Mouse (Mus musculus) urinary bladder, postnatal 25 days (tissue): ENCODE data around the gene Gm11758.
"Not testable (repeated sequence)": the region's sequence is repeated elsewhere in the genome, so short reads cannot be mapped to it uniquely, and the experiment has no call there.

Experiments used
- DNase-seq: peaks from one replicate; pipeline ENCODE4 v3.0.0; 2022; ENCODE audit warnings: low spot score

Gene Gm11758

DNA sequence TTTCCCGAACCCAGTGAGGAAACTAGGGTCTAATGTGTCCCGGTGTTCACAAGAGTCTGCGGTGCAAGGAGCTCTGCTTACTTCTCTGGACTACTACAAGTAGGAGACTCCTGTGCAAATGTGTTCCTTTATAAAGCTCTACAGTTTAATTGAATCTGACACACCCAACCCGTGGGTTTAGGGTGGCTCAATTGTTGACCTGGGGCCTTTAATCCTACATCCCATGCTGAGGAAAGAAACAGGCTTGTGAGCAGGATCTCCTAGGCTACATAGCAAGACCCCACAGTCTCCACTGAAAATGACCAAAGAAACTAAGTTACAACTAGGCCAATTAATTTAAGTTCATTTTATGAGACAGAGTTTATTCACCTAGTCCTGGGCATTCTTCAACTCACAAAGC is at the start of gene Gm11758:
Gene Gm11758, minus strand, starts transcription at position 101 of the 400 bp plus-strand sequence.
- not testable (repeated sequence) for DNase-seq

DNA sequence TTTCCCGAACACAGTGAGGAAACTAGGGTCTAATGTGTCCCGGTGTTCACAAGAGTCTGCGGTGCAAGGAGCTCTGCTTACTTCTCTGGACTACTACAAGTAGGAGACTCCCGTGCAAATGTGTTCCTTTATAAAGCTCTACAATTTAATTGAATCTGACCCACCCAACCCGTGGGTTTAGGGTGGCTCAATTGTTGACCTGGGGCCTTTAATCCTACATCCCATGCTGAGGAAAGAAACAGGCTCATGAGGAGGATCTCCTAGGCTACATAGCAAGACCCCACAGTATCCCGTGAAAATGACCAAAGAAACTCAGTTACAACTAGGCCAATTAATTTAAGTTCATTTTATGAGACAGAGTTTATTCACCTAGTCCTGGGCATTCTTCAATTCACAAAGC is 44.6 kb upstream of the Gm11758 start, which contains the start of gene Gm11756:
Gene Gm11756, minus strand, starts transcription at position 101 of the 400 bp plus-strand sequence.
- not testable (repeated sequence) for DNase-seq

DNA sequence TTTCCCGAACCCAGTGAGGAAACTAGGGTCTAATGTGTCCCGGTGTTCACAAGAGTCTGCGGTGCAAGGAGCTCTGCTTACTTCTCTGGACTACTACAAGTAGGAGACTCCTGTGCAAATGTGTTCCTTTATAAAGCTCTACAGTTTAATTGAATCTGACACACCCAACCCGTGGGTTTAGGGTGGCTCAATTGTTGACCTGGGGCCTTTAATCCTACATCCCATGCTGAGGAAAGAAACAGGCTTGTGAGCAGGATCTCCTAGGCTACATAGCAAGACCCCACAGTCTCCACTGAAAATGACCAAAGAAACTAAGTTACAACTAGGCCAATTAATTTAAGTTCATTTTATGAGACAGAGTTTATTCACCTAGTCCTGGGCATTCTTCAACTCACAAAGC is 29.8 kb upstream of the Gm11758 start, which contains the start of gene Gm13871:
Gene Gm13871, minus strand, starts transcription at position 101 of the 400 bp plus-strand sequence.
- not testable (repeated sequence) for DNase-seq

DNA sequence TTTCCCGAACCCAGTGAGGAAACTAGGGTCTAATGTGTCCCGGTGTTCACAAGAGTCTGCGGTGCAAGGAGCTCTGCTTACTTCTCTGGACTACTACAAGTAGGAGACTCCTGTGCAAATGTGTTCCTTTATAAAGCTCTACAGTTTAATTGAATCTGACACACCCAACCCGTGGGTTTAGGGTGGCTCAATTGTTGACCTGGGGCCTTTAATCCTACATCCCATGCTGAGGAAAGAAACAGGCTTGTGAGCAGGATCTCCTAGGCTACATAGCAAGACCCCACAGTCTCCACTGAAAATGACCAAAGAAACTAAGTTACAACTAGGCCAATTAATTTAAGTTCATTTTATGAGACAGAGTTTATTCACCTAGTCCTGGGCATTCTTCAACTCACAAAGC is 14.9 kb upstream of the Gm11758 start, which contains the start of gene Gm11757:
Gene Gm11757, minus strand, starts transcription at position 101 of the 400 bp plus-strand sequence.
- not testable (repeated sequence) for DNase-seq

DNA sequence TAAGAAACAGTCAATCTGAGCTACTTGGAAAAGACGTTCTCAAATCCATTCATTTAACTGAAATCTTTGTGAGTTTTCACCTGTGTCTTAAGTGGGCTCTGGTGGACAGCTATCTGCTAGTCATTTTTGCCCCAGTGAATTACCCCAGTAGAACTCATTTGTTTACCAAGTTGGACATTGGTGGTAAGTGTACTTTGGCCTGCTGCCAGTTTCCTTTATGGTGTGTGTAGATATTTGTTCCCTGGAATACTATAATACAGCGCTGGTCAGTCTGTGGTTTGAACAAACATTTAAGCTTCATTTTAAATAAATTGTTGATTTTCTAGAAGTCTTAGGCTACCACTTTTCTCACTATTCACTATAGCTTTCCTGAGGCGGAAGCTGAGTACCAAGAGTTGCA is 49.5 kb downstream of the Gm11758 start:
- no peak for DNase-seq
